Mouse (Mus musculus): ENCODE data around the gene Ahsa1. TPM values are rescaled to one million over a fixed set of nuclear protein-coding genes. Genes with fewer than 3 reads are reported as not detected.
A peak's percentile ranks its signal among the peaks of the same experiment; 100 is the strongest.
"Not testable (repeated sequence)": the region's sequence is repeated elsewhere in the genome, so short reads cannot be mapped to it uniquely, and the experiment has no call there.

Ahsa1 gene
- total RNA-seq, 2 experiments from 2014 or later: 157 to 158 TPM

- intact Hi-C loops (cut with DNase I): no loop called here
- DNase-seq (ENCODE audit: extremely low spot score in 1 of 2, low spot score in 2 of 2): no peak
Observed at GRCm38 (mm10) chr12:87278118-87278730, 11.9 kb downstream of the Ahsa1 start.

- no peak for DNase-seq (ENCODE audit: extremely low spot score in 1 of 2, low spot score in 2 of 2)
- intact Hi-C loops (cut with DNase I): no loop called here
Observed at GRCm38 (mm10) chr12:87279350-87279749, 13.1 kb downstream of the Ahsa1 start.

DNA sequence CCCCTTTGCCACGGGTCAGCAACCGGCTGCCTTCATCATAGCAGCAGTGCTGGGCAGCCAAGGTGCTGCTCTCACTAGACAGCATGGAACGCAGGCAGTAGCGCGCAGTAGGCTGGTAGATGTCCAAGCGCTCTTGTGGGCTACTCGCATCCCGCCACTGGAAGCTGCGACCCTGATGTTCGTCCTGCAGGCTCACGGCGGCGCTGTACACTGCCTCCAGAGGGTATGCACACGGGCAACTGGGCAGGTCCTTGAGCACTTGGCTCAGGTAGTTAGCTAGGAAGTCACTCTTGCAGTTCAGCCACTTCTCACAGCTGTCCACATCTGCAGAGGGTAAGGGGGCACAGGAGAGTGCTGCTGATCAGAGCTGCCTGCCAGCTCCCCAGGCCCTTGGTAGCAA lies 13.6 kb downstream of the Ahsa1 start:
- DNase-seq (ENCODE audit: extremely low spot score in 1 of 2, low spot score in 2 of 2): no peak
- intact Hi-C loops (cut with DNase I): no loop called here

- intact Hi-C loops (cut with DNase I): no loop called here
- DNase-seq (ENCODE audit: extremely low spot score in 1 of 2, low spot score in 2 of 2): no peak
Observed at GRCm38 (mm10) chr12:87281766-87282165, 15.5 kb downstream of the Ahsa1 start.

DNA sequence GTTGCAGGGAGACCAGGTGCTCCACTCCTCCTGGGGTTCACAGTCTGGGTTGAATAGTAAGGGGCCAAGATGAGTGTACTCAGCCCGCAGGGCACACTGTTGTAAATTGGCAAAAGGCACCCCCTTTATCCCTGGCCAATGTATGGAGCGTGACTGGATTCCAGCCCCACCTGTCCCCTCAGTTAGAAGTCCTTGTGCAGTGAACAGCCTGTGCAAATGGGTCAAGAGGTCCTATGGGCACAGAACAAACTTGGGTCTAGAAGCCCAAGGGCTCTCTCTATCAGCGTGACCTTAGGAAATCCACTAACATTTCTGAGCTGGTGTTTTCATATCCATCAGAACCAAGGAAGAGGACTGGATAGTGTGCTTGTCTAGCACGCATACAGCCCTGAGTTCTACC lies 16.5 kb downstream of the Ahsa1 start:
- intact Hi-C loops (cut with DNase I): no loop called here
- no peak for DNase-seq (ENCODE audit: extremely low spot score in 1 of 2, low spot score in 2 of 2)

- intact Hi-C loops (cut with DNase I): no loop called here
- DNase-seq (ENCODE audit: extremely low spot score in 1 of 2, low spot score in 2 of 2): no peak
Observed at GRCm38 (mm10) chr12:87283706-87284105, 17.4 kb downstream of the Ahsa1 start.

GRCm38 (mm10) chr12:87284268-87284667 lies 18.0 kb downstream of the Ahsa1 start:
- intact Hi-C loops (cut with DNase I): no loop called here
- no peak for DNase-seq (ENCODE audit: extremely low spot score in 1 of 2, low spot score in 2 of 2)

- intact Hi-C loops (cut with DNase I): no loop called here
- no peak for DNase-seq (ENCODE audit: extremely low spot score in 1 of 2, low spot score in 2 of 2)
Observed at GRCm38 (mm10) chr12:87284726-87285125, 18.4 kb downstream of the Ahsa1 start.

GRCm38 (mm10) chr12:87289100-87289499 lies 22.8 kb downstream of the Ahsa1 start:
- intact Hi-C loops (cut with DNase I): no loop called here
- no peak for DNase-seq (ENCODE audit: extremely low spot score in 1 of 2, low spot score in 2 of 2)

- intact Hi-C loops (cut with DNase I): no loop called here
Observed at GRCm38 (mm10) chr12:87293934-87294333, 27.7 kb downstream of the Ahsa1 start.

GRCm38 (mm10) chr12:87299037-87299656 lies 32.9 kb downstream of the Ahsa1 start:
- DNase-seq (ENCODE audit: extremely low spot score in 1 of 2, low spot score in 2 of 2): peak in 1 of 2 experiments; percentile 60
- intact Hi-C loops (cut with DNase I): no loop called here

More at GRCm38 (mm10) chr12:87293934-87294333, 27.7 kb downstream of the Ahsa1 start:
- no peak for DNase-seq (ENCODE audit: extremely low spot score in 1 of 2, low spot score in 2 of 2)

- DNase-seq (ENCODE audit: extremely low spot score in 1 of 2, low spot score in 2 of 2): no peak
Observed at GRCm38 (mm10) chr12:87299657-87300440, 33.6 kb downstream of the Ahsa1 start, which contains the start of gene Ism2. Gene Ism2, minus strand, starts transcription at chr12:87299705.

GRCm38 (mm10) chr12:87300441-87300690 lies 34.1 kb downstream of the Ahsa1 start:
- intact Hi-C loops (cut with DNase I): no loop called here
- no peak for DNase-seq (ENCODE audit: extremely low spot score in 1 of 2, low spot score in 2 of 2)

More at GRCm38 (mm10) chr12:87299657-87300440, 33.6 kb downstream of the Ahsa1 start, which contains the start of gene Ism2:
- intact Hi-C loops (cut with DNase I): no loop called here

- intact Hi-C loops (cut with DNase I): no loop called here
Observed at GRCm38 (mm10) chr12:87301189-87301588, 34.9 kb downstream of the Ahsa1 start.

GRCm38 (mm10) chr12:87305767-87306583 lies 39.7 kb downstream of the Ahsa1 start:
- intact Hi-C loops (cut with DNase I): no loop called here
- DNase-seq (ENCODE audit: extremely low spot score in 1 of 2, low spot score in 2 of 2): no peak

More at GRCm38 (mm10) chr12:87301189-87301588, 34.9 kb downstream of the Ahsa1 start:
- DNase-seq (ENCODE audit: extremely low spot score in 1 of 2, low spot score in 2 of 2): no peak

DNA sequence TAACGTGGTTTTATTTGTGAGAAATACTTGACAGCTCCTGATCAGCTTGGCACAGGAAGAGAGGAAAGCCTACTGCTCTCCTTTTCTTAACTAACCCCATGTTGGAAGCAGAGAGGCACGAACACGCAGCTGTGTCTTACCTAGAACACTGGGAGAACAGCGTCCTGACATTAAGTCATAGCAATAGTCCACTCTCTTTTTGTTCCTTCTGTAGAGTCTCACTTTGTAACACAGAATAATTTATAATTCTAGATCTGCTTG lies 40.2 kb downstream of the Ahsa1 start:
- intact Hi-C loops (cut with DNase I); DNase-seq (ENCODE audit: extremely low spot score in 1 of 2, low spot score in 2 of 2): not testable (repeated sequence)

DNA sequence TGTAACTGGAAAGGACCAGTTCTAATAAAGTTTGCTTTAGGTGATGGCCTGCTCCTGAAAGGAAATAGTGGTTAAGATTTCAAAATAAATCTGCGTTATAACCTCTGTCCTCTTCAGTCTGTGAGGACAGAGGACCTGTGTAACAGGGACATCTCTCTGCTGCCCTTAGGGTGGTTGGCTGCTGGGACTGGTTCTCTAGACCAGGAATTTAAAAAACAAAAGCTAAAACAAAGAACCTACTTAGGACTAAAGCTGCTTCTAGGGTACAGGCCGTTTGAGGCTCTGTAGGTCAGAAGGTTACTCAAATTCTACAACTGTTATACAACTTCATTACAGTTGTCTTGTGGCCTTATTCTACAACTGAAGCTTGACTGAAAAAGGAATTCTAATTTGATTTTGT lies 46.8 kb downstream of the Ahsa1 start:
- DNase-seq (ENCODE audit: extremely low spot score in 1 of 2, low spot score in 2 of 2): no peak
- intact Hi-C loops (cut with DNase I): no loop called here

DNA sequence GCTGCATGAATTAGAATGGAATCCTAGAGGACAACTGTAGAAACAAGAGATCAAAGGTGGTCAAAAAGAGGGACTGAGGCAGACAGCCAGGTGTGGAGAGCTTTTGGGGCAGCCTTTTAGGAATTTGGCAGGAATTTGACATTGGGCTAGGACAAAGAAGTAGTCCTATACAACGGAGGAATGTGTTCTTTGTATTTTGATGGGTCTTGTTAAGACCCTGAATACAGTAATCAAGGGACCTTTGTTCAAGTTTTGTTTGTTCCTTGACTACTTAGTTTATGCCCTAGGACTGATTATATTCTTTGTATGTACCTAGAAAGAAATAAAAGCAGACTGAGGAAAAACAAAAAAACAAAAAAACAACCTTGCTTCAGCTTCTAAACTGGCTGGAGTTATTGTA lies 51.7 kb downstream of the Ahsa1 start:
- DNase-seq (ENCODE audit: extremely low spot score in 1 of 2, low spot score in 2 of 2): no peak
- intact Hi-C loops (cut with DNase I): no loop called here

- intact Hi-C loops (cut with DNase I): no loop called here
- DNase-seq (ENCODE audit: extremely low spot score in 1 of 2, low spot score in 2 of 2): no peak
Observed at GRCm38 (mm10) chr12:87319229-87319628, 53.0 kb downstream of the Ahsa1 start.

All from left cerebral cortex, postnatal 10 days (tissue).